Mouse (Mus musculus) hindbrain, embryonic 11.5 days (tissue): ENCODE results near the gene Scrn3. TPM values are rescaled to one million over a fixed set of nuclear protein-coding genes. Genes with fewer than 3 reads are reported as not detected.

Source experiments
- ATAC-seq: fragments of 200-750 bp; cut with Nextera tagmentation; 2 replicates; pipeline ENCODE4 v1.8.0; 2017; ENCODE audit warnings: mild to moderate bottlenecking, moderate TSS enrichment, moderate library complexity; ENCODE audit not compliant: low FRiP score
- DNase-seq: peaks from one replicate; pipeline ENCODE4 v3.0.0-alpha.2; 2015; ENCODE audit warnings: low spot score
- H3K27ac ChIP-seq: fragments of 300-500 bp; sonication (generic); 2 replicates; pipeline ENCODE4 v1.5.1; 2014; ENCODE audit warnings: mild to moderate bottlenecking, low read depth, low read length
- H3K27me3 ChIP-seq: fragments of 300-500 bp; sonication (generic); 2 replicates; pipeline ENCODE4 v1.6.1; 2014; ENCODE audit warnings: mild to moderate bottlenecking, low read length, moderate library complexity, mixed read lengths; ENCODE audit not compliant: control insufficient read depth, insufficient read depth
- H3K36me3 ChIP-seq: fragments of 300-500 bp; sonication (generic); 2 replicates; pipeline ENCODE4 v1.6.1; 2014; ENCODE audit warnings: mild to moderate bottlenecking, low read length, moderate library complexity, mixed read lengths; ENCODE audit not compliant: control insufficient read depth, insufficient read depth
- H3K4me1 ChIP-seq: fragments of 300-500 bp; sonication (generic); replicated peaks from 2 replicates; pipeline ENCODE4 v1.6.1; 2014; ENCODE audit warnings: low read length, mixed read lengths; ENCODE audit not compliant: control insufficient read depth, insufficient read depth
- H3K4me2 ChIP-seq: fragments of 300-500 bp; sonication (generic); replicated peaks from 2 replicates; pipeline ENCODE4 v1.6.1; 2014; ENCODE audit warnings: mild to moderate bottlenecking, low read depth, low read length
- H3K4me3 ChIP-seq: fragments of 300-500 bp; sonication (generic); 2 replicates; pipeline ENCODE4 v1.5.1; 2014; ENCODE audit warnings: low read depth, low read length
- H3K9ac ChIP-seq: fragments of 300-500 bp; sonication (generic); 2 replicates; pipeline ENCODE4 v1.6.1; 2014; ENCODE audit warnings: low read depth, low read length
- H3K9me3 ChIP-seq: fragments of 300-500 bp; sonication (generic); 2 replicates; pipeline ENCODE4 v1.6.1; 2016; ENCODE audit warnings: low read length; ENCODE audit not compliant: control insufficient read depth
- WGBS: fragments of 180-500 bp; shearing (Covaris S2); extraction: QIAGEN DNeasy Blood & Tissue Kit; methylation state at CpG from one replicate; pipeline ENCODE4 v1.1.7; 2014; 5-methylcytosine and 5-hydroxymethylcytosine counted together
- polyA plus RNA-seq: library from polyadenylated mRNA; unstranded; fragments of >200 nt; fragmentation: Nextera tagmentation; extraction: Ambion mirVana; gene quantifications from 2 replicates; pipeline ENCODE4 v1.2.1, GENCODE M21; 2014

Scrn3 gene
- polyA plus RNA-seq, 1 experiment from 2014 or later: 10.7 TPM

- no peaks in the 10 kb centered on the region for H3K4me1 ChIP-seq
- H3K4me2 ChIP-seq: no peak overlapping the region
- 71% methylated on average over 9 of the region's 9 CpGs for WGBS
- no peaks in the 10 kb centered on the region for H3K9me3 ChIP-seq
- H3K36me3 ChIP-seq: no peaks in the 10 kb centered on the region
- H3K27ac ChIP-seq: no peak overlapping the region
- DNase-seq: no peak
- H3K9ac ChIP-seq: no peak overlapping the region
- no peak overlapping the region for H3K4me3 ChIP-seq
- no peak for ATAC-seq
- H3K27me3 ChIP-seq: no peaks in the 10 kb centered on the region
These were observed 35.4 kb downstream of the Scrn3 start for GRCm38 (mm10) chr2:73347766-73348165.

- DNase-seq (no peak), ATAC-seq (no peak)
- H3K36me3 ChIP-seq: no peaks in the 10 kb centered on the region
- no peak overlapping the region for H3K4me2 ChIP-seq
- no peak overlapping the region for H3K9ac ChIP-seq
- H3K27ac ChIP-seq: no peak overlapping the region
- no peaks in the 10 kb centered on the region for H3K9me3 ChIP-seq
- no peaks in the 10 kb centered on the region for H3K27me3 ChIP-seq
- no peaks in the 10 kb centered on the region for H3K4me1 ChIP-seq
- WGBS: 92% methylated on average over 6 of the region's 6 CpGs
- H3K4me3 ChIP-seq: no peak overlapping the region
These were observed 35.8 kb downstream of the Scrn3 start for GRCm38 (mm10) chr2:73348221-73348620.

- H3K4me2 ChIP-seq: no peak overlapping the region
- no peaks in the 10 kb centered on the region for H3K9me3 ChIP-seq
- H3K36me3 ChIP-seq: no peaks in the 10 kb centered on the region
- DNase-seq (no peak), ATAC-seq (no peak)
- no peak overlapping the region for H3K9ac ChIP-seq
- H3K4me1 ChIP-seq: no peaks in the 10 kb centered on the region
- WGBS: 58% methylated on average over 5 of the region's 5 CpGs
- no peaks in the 10 kb centered on the region for H3K27me3 ChIP-seq
- H3K4me3 ChIP-seq: no peak overlapping the region
- H3K27ac ChIP-seq: 0 out of 2 replicates have a peak overlapping the region, but pooled peaks have one; percentile 17
These were observed 39.1 kb downstream of the Scrn3 start for GRCm38 (mm10) chr2:73351496-73351895.

- DNase-seq (no peak), ATAC-seq (no peak)
- Histone ChIP-seq H3K4me3 (no peak overlapping the region), H3K4me2 (no peak overlapping the region), H3K36me3 (no peaks in the 10 kb centered on the region), H3K27me3 (no peaks in the 10 kb centered on the region), H3K27ac (0 out of 2 replicates have a peak overlapping the region, but pooled peaks have one; percentile 17), H3K9me3 (no peaks in the 10 kb centered on the region), H3K9ac (no peak overlapping the region), H3K4me1 (no peaks in the 10 kb centered on the region)
- 73% methylated on average over 7 of the region's 7 CpGs for WGBS
These were observed 39.5 kb downstream of the Scrn3 start for GRCm38 (mm10) chr2:73351927-73352374.

GRCm38 (mm10) chr2:73357004-73357403 lies 44.6 kb downstream of the Scrn3 start:
- WGBS: 70% methylated on average over 18 of the region's 18 CpGs

GRCm38 (mm10) chr2:73359941-73360340 lies 47.5 kb downstream of the Scrn3 start:
- Histone ChIP-seq H3K9me3 (no peaks in the 10 kb centered on the region), H3K4me2 (no peak overlapping the region), H3K27me3 (no peaks in the 10 kb centered on the region), H3K27ac (no peak overlapping the region), H3K36me3 (no peaks in the 10 kb centered on the region), H3K9ac (no peak overlapping the region), H3K4me1 (no peaks in the 10 kb centered on the region), H3K4me3 (no peak overlapping the region)
- no peak for ATAC-seq
- WGBS: 92% methylated on average over 5 of the region's 5 CpGs
- DNase-seq: no peak

More at GRCm38 (mm10) chr2:73357004-73357403, 44.6 kb downstream of the Scrn3 start:
- ATAC-seq: no peak
- Histone ChIP-seq H3K4me1 (no peaks in the 10 kb centered on the region), H3K9me3 (no peaks in the 10 kb centered on the region), H3K9ac (no peak overlapping the region), H3K36me3 (no peaks in the 10 kb centered on the region), H3K27ac (no peak overlapping the region), H3K4me2 (no peak overlapping the region), H3K27me3 (no peaks in the 10 kb centered on the region), H3K4me3 (no peak overlapping the region)
- DNase-seq: peak; percentile 9

GRCm38 (mm10) chr2:73360536-73360935 lies 48.1 kb downstream of the Scrn3 start:
- Histone ChIP-seq H3K9ac (no peak overlapping the region), H3K4me3 (no peak overlapping the region), H3K4me2 (no peak overlapping the region), H3K27me3 (no peaks in the 10 kb centered on the region), H3K27ac (no peak overlapping the region), H3K9me3 (no peaks in the 10 kb centered on the region), H3K4me1 (no peaks in the 10 kb centered on the region), H3K36me3 (no peaks in the 10 kb centered on the region)
- ATAC-seq (no peak), DNase-seq (no peak)
- 87% methylated on average over 2 of the region's 2 CpGs for WGBS

- Histone ChIP-seq H3K9me3 (no peaks in the 10 kb centered on the region), H3K4me2 (no peak overlapping the region), H3K4me1 (no peaks in the 10 kb centered on the region), H3K4me3 (no peak overlapping the region), H3K9ac (no peak overlapping the region), H3K27me3 (no peaks in the 10 kb centered on the region), H3K36me3 (no peaks in the 10 kb centered on the region), H3K27ac (no peak overlapping the region)
- ATAC-seq: no peak
- no peak for DNase-seq
- 76% methylated on average over 5 of the region's 5 CpGs for WGBS
These were observed 51.0 kb downstream of the Scrn3 start for GRCm38 (mm10) chr2:73363448-73363847.

GRCm38 (mm10) chr2:73371530-73372335 lies 59.3 kb downstream of the Scrn3 start:
- DNase-seq (no peak), ATAC-seq (no peak)
- H3K36me3 ChIP-seq: no peaks in the 10 kb centered on the region
- H3K27me3 ChIP-seq: no peaks in the 10 kb centered on the region
- no peaks in the 10 kb centered on the region for H3K4me1 ChIP-seq
- no peak overlapping the region for H3K4me3 ChIP-seq
- H3K9me3 ChIP-seq: no peaks in the 10 kb centered on the region
- WGBS: 77% methylated on average over 9 of the region's 9 CpGs
- no peak overlapping the region for H3K4me2 ChIP-seq
- H3K27ac ChIP-seq: no peak overlapping the region
- H3K9ac ChIP-seq: no peak overlapping the region
